Mouse (Mus musculus) bone marrow macrophage, adult 2 months (primary cell): ENCODE measurements around the gene Vps52.

ENCODE experiments used
- CTCF ChIP-seq: IDR thresholded peaks from 2 replicates; pipeline ENCODE4 v1.5.1; 2012; ENCODE audit warnings: low read depth, mild to moderate bottlenecking, low read length, moderate library complexity
- POLR2A ChIP-seq: IDR thresholded peaks from 2 replicates; pipeline ENCODE4 v1.6.1; 2012; ENCODE audit warnings: mild to moderate bottlenecking, low read depth, low read length, borderline replicate concordance

GRCm38 (mm10) chr17:33919351-33920281, 36.0 kb upstream of the Vps52 start:
- TF ChIP-seq POLR2A (no peak), CTCF (no peak)
